Mouse (Mus musculus): ENCODE measurements around the gene Sfxn5.
A peak's percentile ranks its signal among the peaks of the same experiment; 100 is the strongest.

The Sfxn5 gene

GRCm38 (mm10) chr6:85333000-85333669 is at the start of gene Sfxn5:
Gene Sfxn5, minus strand, starts transcription at chr6:85333422.
- peak; percentile 93 for DNase-seq (ENCODE audit: low read depth, low spot score)

GRCm38 (mm10) chr6:85382791-85383190 is 49.6 kb upstream of the Sfxn5 start:
- DNase-seq (ENCODE audit: low read depth, low spot score), result no peak

GRCm38 (mm10) chr6:85381648-85382020 is 48.4 kb upstream of the Sfxn5 start:
- no peak for DNase-seq (ENCODE audit: low read depth, low spot score)

GRCm38 (mm10) chr6:85380901-85381647 is 47.9 kb upstream of the Sfxn5 start:
- DNase-seq (ENCODE audit: low read depth, low spot score), result peak; percentile 82

GRCm38 (mm10) chr6:85380201-85380900 is 47.1 kb upstream of the Sfxn5 start:
- peak; percentile 93 for DNase-seq (ENCODE audit: low read depth, low spot score)

- DNase-seq (ENCODE audit: low read depth, low spot score), result no peak
These were observed 45.4 kb upstream of the Sfxn5 start for GRCm38 (mm10) chr6:85378629-85379028.

GRCm38 (mm10) chr6:85377876-85378275 is 44.7 kb upstream of the Sfxn5 start:
- DNase-seq (ENCODE audit: low read depth, low spot score), result peak; percentile 30

- DNase-seq (ENCODE audit: low read depth, low spot score), result peak; percentile 93
These were observed 44.0 kb upstream of the Sfxn5 start for GRCm38 (mm10) chr6:85377066-85377734.

GRCm38 (mm10) chr6:85374734-85375114 is 41.5 kb upstream of the Sfxn5 start:
- peak; percentile 99 for DNase-seq (ENCODE audit: low read depth, low spot score)

- DNase-seq (ENCODE audit: low read depth, low spot score), result peak; percentile 58
These were observed 40.9 kb upstream of the Sfxn5 start, which contains the start of gene Rab11fip5 for GRCm38 (mm10) chr6:85373951-85374733. Gene Rab11fip5, minus strand, starts transcription at chr6:85374634.

GRCm38 (mm10) chr6:85373066-85373860 is 40.0 kb upstream of the Sfxn5 start:
- no peak for DNase-seq (ENCODE audit: low read depth, low spot score)

- peak; percentile 45 for DNase-seq (ENCODE audit: low read depth, low spot score)
These were observed 39.3 kb upstream of the Sfxn5 start for GRCm38 (mm10) chr6:85372496-85372895.

GRCm38 (mm10) chr6:85371859-85372405 is 38.7 kb upstream of the Sfxn5 start:
- no peak for DNase-seq (ENCODE audit: low read depth, low spot score)

GRCm38 (mm10) chr6:85370666-85371430 is 37.6 kb upstream of the Sfxn5 start:
- no peak for DNase-seq (ENCODE audit: low read depth, low spot score)

- DNase-seq (ENCODE audit: low read depth, low spot score), result no peak
These were observed 36.8 kb upstream of the Sfxn5 start for GRCm38 (mm10) chr6:85370041-85370440.

- no peak for DNase-seq (ENCODE audit: low read depth, low spot score)
These were observed 36.1 kb upstream of the Sfxn5 start for GRCm38 (mm10) chr6:85369181-85369860.

- no peak for DNase-seq (ENCODE audit: low read depth, low spot score)
These were observed 35.5 kb upstream of the Sfxn5 start for GRCm38 (mm10) chr6:85368722-85369121.

- no peak for DNase-seq (ENCODE audit: low read depth, low spot score)
These were observed 34.9 kb upstream of the Sfxn5 start for GRCm38 (mm10) chr6:85368166-85368565.

GRCm38 (mm10) chr6:85366387-85366786 is 33.2 kb upstream of the Sfxn5 start:
- no peak for DNase-seq (ENCODE audit: low read depth, low spot score)

Data from ZHBTc4 (cell line).